Mouse (Mus musculus): Measurements from ENCODE around the gene Sdr42e1. TPM values are rescaled to one million over a fixed set of nuclear protein-coding genes. Genes with fewer than 3 reads are reported as not detected.

The Sdr42e1 gene
- polyA plus RNA-seq, 1 experiment from 2014 or later, result 3.3 TPM

GRCm38 (mm10) chr8:117687890-117688289, 14.4 kb upstream of the Sdr42e1 start:
- Histone ChIP-seq H3K27me3 (no peaks in the 10 kb centered on the region), H3K4me2 (no peak overlapping the region), H3K27ac (no peak overlapping the region), H3K9me3 (no peaks in the 10 kb centered on the region), H3K4me1 (no peaks in the 10 kb centered on the region), H3K4me3 (no peak overlapping the region), H3K36me3 (no peaks in the 10 kb centered on the region), H3K9ac (no peak overlapping the region)
- ATAC-seq (ENCODE audit: borderline replicate concordance, extremely low read depth, low FRiP score, low TSS enrichment), result no peak
- 67% methylated on average over 7 of the region's 7 CpGs for WGBS

- Histone ChIP-seq H3K27me3 (no peaks in the 10 kb centered on the region), H3K36me3 (no peaks in the 10 kb centered on the region), H3K4me3 (no peak overlapping the region), H3K27ac (no peak overlapping the region), H3K4me2 (no peak overlapping the region), H3K9me3 (no peaks in the 10 kb centered on the region), H3K9ac (no peak overlapping the region), H3K4me1 (no peaks in the 10 kb centered on the region)
- ATAC-seq (ENCODE audit: borderline replicate concordance, extremely low read depth, low FRiP score, low TSS enrichment), result no peak
- 36% methylated on average over 11 of the region's 11 CpGs for WGBS
These were observed 11.0 kb upstream of the Sdr42e1 start for GRCm38 (mm10) chr8:117684504-117684903.

DNA sequence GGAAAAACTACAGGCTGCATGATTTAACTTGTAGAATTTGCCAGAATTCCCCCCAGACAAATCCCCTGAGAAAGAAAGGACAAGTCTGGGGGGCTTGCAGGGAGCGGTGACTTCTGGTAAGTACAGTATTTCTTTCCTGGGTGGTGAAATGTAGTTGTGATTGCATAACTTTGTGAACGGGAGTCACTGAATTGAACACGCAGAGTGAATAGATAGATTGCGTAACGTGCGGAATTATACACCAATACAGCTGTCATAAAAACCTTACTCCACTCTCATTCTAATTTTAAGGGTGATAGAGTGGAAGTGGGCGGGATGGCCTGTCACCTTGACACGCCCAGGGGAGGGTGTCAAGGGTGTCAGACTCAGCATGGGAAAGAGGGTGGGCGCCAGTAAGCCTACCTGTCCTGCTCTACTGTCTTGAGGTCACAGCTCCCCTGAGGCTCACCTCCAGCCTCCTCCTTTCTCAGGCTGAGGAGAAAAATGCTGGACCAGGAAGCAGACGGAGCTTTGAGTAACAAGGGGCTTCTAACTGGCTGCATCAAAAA, 10.5 kb upstream of the Sdr42e1 start:
- ATAC-seq (ENCODE audit: borderline replicate concordance, extremely low read depth, low FRiP score, low TSS enrichment), result no peak

DNA sequence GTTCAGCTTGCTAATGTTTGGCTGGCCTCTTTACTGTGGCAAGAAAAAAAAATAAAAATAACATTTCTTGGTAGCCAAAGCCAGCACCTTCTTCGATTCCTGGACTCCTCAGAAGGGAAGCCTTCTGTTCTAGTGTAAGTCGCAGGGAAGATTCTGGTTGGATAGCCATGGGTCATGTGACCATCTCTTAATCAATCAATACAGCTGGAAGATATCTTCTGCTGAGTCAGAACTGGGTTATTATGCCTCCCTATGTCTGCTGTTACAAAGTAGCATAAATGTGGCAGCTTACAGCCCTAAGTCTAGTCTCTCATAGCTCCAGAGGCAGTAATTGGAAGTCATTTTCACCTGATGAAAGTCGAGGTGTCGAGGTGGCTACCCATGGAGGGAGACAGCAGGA, 5.2 kb upstream of the Sdr42e1 start:
- no peak overlapping the region for H3K9ac ChIP-seq
- H3K9me3 ChIP-seq, result no peaks in the 10 kb centered on the region
- WGBS, result 76% methylated on average over 4 of the region's 4 CpGs
- no peak overlapping the region for H3K27ac ChIP-seq
- no peak overlapping the region for H3K4me2 ChIP-seq
- H3K36me3 ChIP-seq, result no peaks in the 10 kb centered on the region
- ATAC-seq (ENCODE audit: borderline replicate concordance, extremely low read depth, low FRiP score, low TSS enrichment), result no peak
- no peak overlapping the region for H3K4me3 ChIP-seq
- H3K4me1 ChIP-seq, result 0 out of 2 replicates have a peak, but pooled peaks cover 8% of the 10 kb centered on the region
- H3K27me3 ChIP-seq, result no peaks in the 10 kb centered on the region

More for the DNA sequence above, 10.5 kb upstream of the Sdr42e1 start:
- Histone ChIP-seq H3K27ac (no peak overlapping the region), H3K4me2 (no peak overlapping the region), H3K4me3 (no peak overlapping the region), H3K9ac (no peak overlapping the region), H3K27me3 (no peaks in the 10 kb centered on the region), H3K4me1 (no peaks in the 10 kb centered on the region), H3K36me3 (no peaks in the 10 kb centered on the region), H3K9me3 (no peaks in the 10 kb centered on the region)
- WGBS, result 60% methylated on average over 10 of the region's 10 CpGs

DNA sequence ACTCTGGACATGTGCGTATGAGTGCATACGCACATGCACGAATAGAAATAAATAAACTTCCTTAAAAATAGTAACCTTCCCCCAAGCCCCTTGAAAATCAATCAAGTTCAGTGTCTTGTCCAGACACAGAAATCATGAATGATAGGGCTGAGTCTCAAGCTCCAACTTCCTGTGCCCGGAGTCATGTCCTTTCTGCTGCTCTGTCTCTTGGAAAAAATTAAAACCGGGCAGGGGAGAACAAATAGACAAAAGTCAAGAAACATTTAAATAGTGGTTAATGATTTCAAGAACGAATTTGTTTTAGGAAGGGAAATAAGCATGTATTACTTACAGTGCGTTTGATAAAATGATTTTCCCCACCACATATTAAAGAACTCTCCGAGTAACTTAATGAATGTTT, 3.5 kb upstream of the Sdr42e1 start:
- H3K9me3 ChIP-seq, result no peaks in the 10 kb centered on the region
- H3K9ac ChIP-seq, result no peak overlapping the region
- no peak overlapping the region for H3K4me2 ChIP-seq
- 34% methylated on average over 8 of the region's 8 CpGs for WGBS
- no peaks in the 10 kb centered on the region for H3K27me3 ChIP-seq
- 0 out of 2 replicates have a peak, but pooled peaks cover 8% of the 10 kb centered on the region for H3K4me1 ChIP-seq
- no peaks in the 10 kb centered on the region for H3K36me3 ChIP-seq
- H3K27ac ChIP-seq, result no peak overlapping the region
- no peak for ATAC-seq (ENCODE audit: borderline replicate concordance, extremely low read depth, low FRiP score, low TSS enrichment)
- H3K4me3 ChIP-seq, result no peak overlapping the region

GRCm38 (mm10) chr8:117676460-117676859, 3.0 kb upstream of the Sdr42e1 start:
- Histone ChIP-seq H3K9ac (no peak overlapping the region), H3K4me3 (no peak overlapping the region), H3K4me2 (no peak overlapping the region), H3K27me3 (peaks cover under 1% of the 10 kb centered on the region; the same call in 1 of the 2 replicates), H3K4me1 (0 out of 2 replicates have a peak, but pooled peaks cover 8% of the 10 kb centered on the region), H3K36me3 (no peaks in the 10 kb centered on the region), H3K9me3 (no peaks in the 10 kb centered on the region), H3K27ac (no peak overlapping the region)
- no peak for ATAC-seq (ENCODE audit: borderline replicate concordance, extremely low read depth, low FRiP score, low TSS enrichment)
- WGBS, result 49% methylated on average over 9 of the region's 9 CpGs

DNA sequence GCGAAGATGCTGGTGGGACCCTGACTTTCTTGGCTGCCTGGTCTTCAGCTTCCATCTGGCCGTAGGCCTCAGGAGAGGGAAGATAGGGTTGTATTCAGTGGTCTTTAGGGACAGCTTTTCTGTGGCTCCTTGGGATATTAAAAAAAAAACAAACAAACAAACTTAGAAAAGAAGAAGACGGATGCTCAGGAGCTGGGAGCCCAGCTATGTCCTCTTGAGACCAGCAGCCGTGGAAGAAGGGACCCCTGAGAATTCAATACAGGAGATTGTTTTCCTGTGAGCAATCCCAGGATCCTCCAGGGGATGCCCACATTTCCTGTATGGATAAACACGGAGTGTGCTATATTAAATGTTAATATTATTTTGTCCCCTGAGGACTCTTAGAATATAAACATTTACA, 1.7 kb upstream of the Sdr42e1 start:
- Histone ChIP-seq H3K27ac (no peak overlapping the region), H3K4me1 (0 out of 2 replicates have a peak, but pooled peaks cover 8% of the 10 kb centered on the region), H3K4me2 (no peak overlapping the region), H3K9ac (no peak overlapping the region), H3K9me3 (no peaks in the 10 kb centered on the region), H3K36me3 (no peaks in the 10 kb centered on the region), H3K27me3 (peaks cover 12% of the 10 kb centered on the region; the same call in 1 of the 2 replicates), H3K4me3 (no peak overlapping the region)
- 60% methylated on average over 5 of the region's 5 CpGs for WGBS
- ATAC-seq (ENCODE audit: borderline replicate concordance, extremely low read depth, low FRiP score, low TSS enrichment), result no peak

GRCm38 (mm10) chr8:117672558-117672957, 931 bp downstream of the Sdr42e1 start:
- WGBS, result 77% methylated on average over 3 of the region's 3 CpGs
- Histone ChIP-seq H3K9ac (no peak overlapping the region), H3K9me3 (no peaks in the 10 kb centered on the region), H3K27me3 (peaks cover 12% of the 10 kb centered on the region; the same call in 1 of the 2 replicates), H3K27ac (no peak overlapping the region), H3K4me2 (no peak overlapping the region), H3K4me1 (0 out of 2 replicates have a peak, but pooled peaks cover 8% of the 10 kb centered on the region), H3K36me3 (no peaks in the 10 kb centered on the region), H3K4me3 (no peak overlapping the region)
- no peak for ATAC-seq (ENCODE audit: borderline replicate concordance, extremely low read depth, low FRiP score, low TSS enrichment)

DNA sequence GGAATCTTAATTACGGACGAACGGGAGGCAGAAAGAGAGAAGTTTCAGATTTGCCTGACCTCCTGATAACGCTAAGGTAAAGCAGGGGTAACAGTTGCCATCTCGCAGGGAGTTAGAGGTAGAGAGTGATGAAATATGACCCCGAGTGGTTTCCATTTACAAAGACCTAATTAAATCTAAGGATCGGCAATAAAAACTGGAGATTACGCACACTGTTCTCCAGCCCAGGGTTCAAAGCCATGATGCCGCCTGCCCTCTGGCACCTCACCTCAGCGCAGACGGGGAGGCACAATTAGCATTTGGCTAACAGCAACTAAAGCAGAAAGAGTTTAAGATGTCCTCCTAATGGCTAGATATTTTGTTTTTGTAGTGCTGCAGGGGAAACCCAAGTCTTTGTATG, 3.0 kb downstream of the Sdr42e1 start:
- Histone ChIP-seq H3K36me3 (no peaks in the 10 kb centered on the region), H3K4me3 (no peak overlapping the region), H3K4me2 (no peak overlapping the region), H3K27ac (no peak overlapping the region), H3K4me1 (no peaks in the 10 kb centered on the region), H3K9ac (no peak overlapping the region), H3K9me3 (no peaks in the 10 kb centered on the region), H3K27me3 (peaks cover 12% of the 10 kb centered on the region; the same call in 1 of the 2 replicates)
- WGBS, result 17% methylated on average over 11 of the region's 11 CpGs
- no peak for ATAC-seq (ENCODE audit: borderline replicate concordance, extremely low read depth, low FRiP score, low TSS enrichment)

- H3K27ac ChIP-seq, result no peak overlapping the region
- peaks cover 12% of the 10 kb centered on the region; the same call in 1 of the 2 replicates for H3K27me3 ChIP-seq
- H3K9me3 ChIP-seq, result no peaks in the 10 kb centered on the region
- no peak for ATAC-seq (ENCODE audit: borderline replicate concordance, extremely low read depth, low FRiP score, low TSS enrichment)
- no peak overlapping the region for H3K9ac ChIP-seq
- no peak overlapping the region for H3K4me3 ChIP-seq
- H3K4me1 ChIP-seq, result no peaks in the 10 kb centered on the region
- no peaks in the 10 kb centered on the region for H3K36me3 ChIP-seq
- no peak overlapping the region for H3K4me2 ChIP-seq
- 62% methylated on average over 13 of the region's 13 CpGs for WGBS
These were observed 6.0 kb downstream of the Sdr42e1 start for GRCm38 (mm10) chr8:117667349-117668124.

DNA sequence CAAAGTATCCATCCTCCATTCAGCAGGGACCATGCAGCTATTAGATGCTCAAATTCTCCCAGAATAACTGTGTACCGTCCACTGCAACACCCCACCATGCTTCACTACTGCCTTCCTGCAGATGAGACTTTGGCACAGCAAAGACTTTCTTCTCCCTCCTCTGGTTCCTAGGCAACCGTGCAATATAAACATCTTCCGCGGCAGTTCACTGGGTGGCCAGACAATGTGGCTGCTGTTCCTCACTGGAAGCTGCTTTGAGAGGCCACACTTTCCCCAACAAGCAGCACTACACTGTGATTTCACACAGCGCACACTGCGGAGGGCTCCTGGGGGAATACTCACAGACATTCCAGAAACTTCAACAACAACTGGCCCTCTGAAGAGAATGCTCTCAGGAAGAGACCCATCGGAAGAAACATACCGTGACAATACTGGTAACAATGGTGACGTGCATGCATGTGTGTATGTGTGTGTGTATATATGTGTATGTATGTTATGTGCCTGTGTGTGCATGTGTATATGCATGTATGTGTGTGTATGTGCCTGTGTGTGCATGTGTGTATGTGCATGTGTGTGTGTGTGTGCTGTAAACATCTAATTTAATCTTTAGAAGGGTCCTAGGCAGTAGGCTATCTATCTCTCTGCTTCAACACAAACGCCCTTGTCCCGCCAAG, 13.0 kb downstream of the Sdr42e1 start:
- no peak overlapping the region for H3K27ac ChIP-seq
- peaks cover 11% of the 10 kb centered on the region for H3K4me1 ChIP-seq
- H3K4me3 ChIP-seq, result no peak overlapping the region
- H3K27me3 ChIP-seq, result no peaks in the 10 kb centered on the region
- 9% methylated on average over 11 of the region's 11 CpGs for WGBS
- peak; percentile 82; the same call in 1 of the 2 replicates for ATAC-seq (ENCODE audit: borderline replicate concordance, extremely low read depth, low FRiP score, low TSS enrichment)
- no peaks in the 10 kb centered on the region for H3K36me3 ChIP-seq
- no peak overlapping the region for H3K9ac ChIP-seq
- no peak overlapping the region for H3K4me2 ChIP-seq
- no peaks in the 10 kb centered on the region for H3K9me3 ChIP-seq

DNA sequence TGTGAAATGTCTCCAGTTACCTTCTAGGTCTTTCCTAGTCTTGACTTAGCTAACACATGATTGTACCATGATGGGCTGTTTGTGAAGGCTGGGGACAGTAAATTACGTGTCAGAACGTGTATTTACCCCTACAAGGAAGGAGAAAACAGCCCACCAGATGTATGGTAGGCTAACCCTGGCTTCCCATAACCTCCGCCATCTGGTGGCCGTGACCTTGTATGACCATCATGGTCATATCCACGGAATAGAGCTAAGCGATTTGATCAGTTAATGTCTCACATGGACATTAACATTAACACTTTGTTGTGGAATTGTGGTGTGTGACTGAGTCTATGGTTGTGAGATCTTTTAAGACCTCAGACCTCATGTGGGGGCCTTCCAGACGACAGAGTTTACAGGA, 14.5 kb downstream of the Sdr42e1 start:
- Histone ChIP-seq H3K4me1 (peaks cover 11% of the 10 kb centered on the region), H3K4me3 (no peak overlapping the region), H3K9ac (no peak overlapping the region), H3K27ac (no peak overlapping the region), H3K27me3 (no peaks in the 10 kb centered on the region), H3K36me3 (no peaks in the 10 kb centered on the region), H3K4me2 (no peak overlapping the region), H3K9me3 (no peaks in the 10 kb centered on the region)
- no peak for ATAC-seq (ENCODE audit: borderline replicate concordance, extremely low read depth, low FRiP score, low TSS enrichment)
- WGBS, result 70% methylated on average over 7 of the region's 7 CpGs
